Mouse (Mus musculus) forebrain, embryonic 14.5 days (tissue): ENCODE results near the gene Strn3. TPM values are rescaled to one million over a fixed set of nuclear protein-coding genes. Genes with fewer than 3 reads are reported as not detected.

ENCODE experiments used
- ATAC-seq: fragments of 200-750 bp; cut with Nextera tagmentation; 2 replicates; pipeline ENCODE4 v1.8.0; 2017; ENCODE audit warnings: mild to moderate bottlenecking, moderate library complexity
- DNase-seq: peaks from one replicate; pipeline ENCODE4 v3.0.0-alpha.2; 2015; ENCODE audit warnings: low spot score
- H3K27ac ChIP-seq: fragments of 300-500 bp; sonication (generic); 2 replicates; pipeline ENCODE4 v1.5.1; 2014; ENCODE audit warnings: low read depth, mild to moderate bottlenecking, control low read depth, low read length, moderate library complexity
- H3K27me3 ChIP-seq: fragments of 300-500 bp; sonication (generic); replicated peaks from 2 replicates; pipeline ENCODE4 v1.6.1; 2014; ENCODE audit warnings: low read length, control low read depth, mixed read lengths; ENCODE audit not compliant: control insufficient read depth, insufficient read depth
- H3K36me3 ChIP-seq: fragments of 300-500 bp; sonication (generic); 2 replicates; pipeline ENCODE4 v1.6.1; 2014; ENCODE audit warnings: low read length, control low read depth; ENCODE audit not compliant: control insufficient read depth, insufficient read depth
- H3K4me1 ChIP-seq: fragments of 300-500 bp; sonication (generic); 2 replicates; pipeline ENCODE4 v1.6.1; 2014; ENCODE audit warnings: antibody characterized with exemption, low read length, control low read depth; ENCODE audit not compliant: control insufficient read depth, insufficient read depth
- H3K4me2 ChIP-seq: fragments of 300-500 bp; sonication (generic); 2 replicates; pipeline ENCODE4 v1.6.1; 2014; ENCODE audit warnings: mild to moderate bottlenecking, control low read depth, low read length
- H3K4me3 ChIP-seq: fragments of 300-500 bp; sonication (generic); 2 replicates; pipeline ENCODE4 v1.5.1; 2014; ENCODE audit warnings: low read depth, low read length, control low read depth
- H3K9ac ChIP-seq: fragments of 300-500 bp; sonication (generic); 2 replicates; pipeline ENCODE4 v1.6.1; 2014; ENCODE audit warnings: mild to moderate bottlenecking, low read length, control low read depth, moderate library complexity
- H3K9me3 ChIP-seq: fragments of 300-500 bp; sonication (generic); replicated peaks from 2 replicates; pipeline ENCODE4 v1.6.1; 2016; ENCODE audit warnings: low read length, control low read depth, mixed read lengths; ENCODE audit not compliant: control insufficient read depth
- WGBS: fragments of 180-500 bp; shearing (Covaris S2); extraction: QIAGEN DNeasy Blood & Tissue Kit; methylation state at CpG from one replicate; pipeline ENCODE4 v1.1.7; 2014; 5-methylcytosine and 5-hydroxymethylcytosine counted together
- polyA plus RNA-seq: library from polyadenylated mRNA; unstranded; fragments of >200 nt; fragmentation: Nextera tagmentation; extraction: Ambion mirVana; gene quantifications from 2 replicates; pipeline ENCODE4 v1.2.1, GENCODE M21; 2014

The Strn3 gene
- polyA plus RNA-seq: 41.7 and 46.9 TPM in 2 replicates

GRCm38 (mm10) chr12:51691845-51692632 lies at the start of gene Strn3:
Gene Strn3 (minus strand): TSS chr12:51691897.
- Histone ChIP-seq H3K4me1 (peaks cover 8% of the 10 kb centered on the region), H3K36me3 (no peaks in the 10 kb centered on the region), H3K27ac (peak within 1 kb of the TSS; percentile 100), H3K9ac (peak within 1 kb of the TSS; percentile 100), H3K4me2 (peak within 1 kb of the TSS; percentile 72), H3K27me3 (no peaks in the 10 kb centered on the region), H3K9me3 (no peaks in the 10 kb centered on the region), H3K4me3 (peak within 1 kb of the TSS; percentile 91)
- ATAC-seq (peak; percentile 96), DNase-seq (peak; percentile 98)
- WGBS: under 1% methylated on average over 50 of the region's 56 CpGs

- Histone ChIP-seq H3K27ac (no peak overlapping the region), H3K9me3 (no peaks in the 10 kb centered on the region), H3K27me3 (no peaks in the 10 kb centered on the region), H3K4me1 (no peaks in the 10 kb centered on the region), H3K36me3 (0 out of 2 replicates have a peak, but pooled peaks cover 2% of the 10 kb centered on the region), H3K4me2 (no peak overlapping the region), H3K4me3 (no peak overlapping the region), H3K9ac (no peak overlapping the region)
- WGBS: 3% methylated on average over 1 of the region's 1 CpGs
- DNase-seq: peak; percentile 77
- ATAC-seq: peak; percentile 75
These were observed 45.1 kb upstream of the Strn3 start for GRCm38 (mm10) chr12:51736807-51737206.

GRCm38 (mm10) chr12:51736381-51736780 lies 44.7 kb upstream of the Strn3 start:
- no peaks in the 10 kb centered on the region for H3K36me3 ChIP-seq
- no peak overlapping the region for H3K4me3 ChIP-seq
- 42% methylated on average over 3 of the region's 3 CpGs for WGBS
- H3K4me1 ChIP-seq: no peaks in the 10 kb centered on the region
- H3K4me2 ChIP-seq: no peak overlapping the region
- 0 out of 2 replicates have a peak, but pooled peaks have one; percentile 9 for ATAC-seq
- H3K9me3 ChIP-seq: no peaks in the 10 kb centered on the region
- H3K9ac ChIP-seq: no peak overlapping the region
- no peak overlapping the region for H3K27ac ChIP-seq
- no peaks in the 10 kb centered on the region for H3K27me3 ChIP-seq
- DNase-seq: no peak

- no peaks in the 10 kb centered on the region for H3K9me3 ChIP-seq
- no peaks in the 10 kb centered on the region for H3K4me1 ChIP-seq
- H3K4me3 ChIP-seq: no peak overlapping the region
- H3K36me3 ChIP-seq: no peaks in the 10 kb centered on the region
- DNase-seq (no peak), ATAC-seq (peak; percentile 33; the same call in 1 of the 2 replicates)
- H3K4me2 ChIP-seq: no peak overlapping the region
- WGBS: 43% methylated on average over 7 of the region's 7 CpGs
- H3K27me3 ChIP-seq: no peaks in the 10 kb centered on the region
- H3K27ac ChIP-seq: no peak overlapping the region
- H3K9ac ChIP-seq: no peak overlapping the region
These were observed 44.2 kb upstream of the Strn3 start for GRCm38 (mm10) chr12:51735840-51736271.

GRCm38 (mm10) chr12:51734605-51735211 lies 43.0 kb upstream of the Strn3 start:
- ATAC-seq: no peak
- H3K4me2 ChIP-seq: no peak overlapping the region
- WGBS: 88% methylated on average over 14 of the region's 14 CpGs

GRCm38 (mm10) chr12:51729827-51730226 lies 38.1 kb upstream of the Strn3 start:
- Histone ChIP-seq H3K4me1 (no peaks in the 10 kb centered on the region), H3K36me3 (no peaks in the 10 kb centered on the region), H3K4me3 (no peak overlapping the region), H3K9me3 (no peaks in the 10 kb centered on the region), H3K9ac (no peak overlapping the region), H3K27ac (no peak overlapping the region), H3K4me2 (no peak overlapping the region), H3K27me3 (no peaks in the 10 kb centered on the region)
- ATAC-seq: no peak
- no peak for DNase-seq
- WGBS: 94% methylated on average over 9 of the region's 9 CpGs

More at GRCm38 (mm10) chr12:51734605-51735211, 43.0 kb upstream of the Strn3 start:
- H3K27ac ChIP-seq: no peak overlapping the region
- no peaks in the 10 kb centered on the region for H3K36me3 ChIP-seq
- H3K4me1 ChIP-seq: no peaks in the 10 kb centered on the region
- H3K4me3 ChIP-seq: no peak overlapping the region
- no peak for DNase-seq
- no peak overlapping the region for H3K9ac ChIP-seq
- no peaks in the 10 kb centered on the region for H3K27me3 ChIP-seq
- H3K9me3 ChIP-seq: no peaks in the 10 kb centered on the region

GRCm38 (mm10) chr12:51729058-51729457 lies 37.4 kb upstream of the Strn3 start:
- H3K4me1 ChIP-seq: no peaks in the 10 kb centered on the region
- H3K9me3 ChIP-seq: no peaks in the 10 kb centered on the region
- WGBS: 83% methylated on average over 11 of the region's 11 CpGs
- DNase-seq: no peak
- H3K9ac ChIP-seq: no peak overlapping the region
- no peaks in the 10 kb centered on the region for H3K36me3 ChIP-seq
- H3K27ac ChIP-seq: no peak overlapping the region
- ATAC-seq: no peak
- no peak overlapping the region for H3K4me2 ChIP-seq
- H3K4me3 ChIP-seq: no peak overlapping the region
- no peaks in the 10 kb centered on the region for H3K27me3 ChIP-seq

GRCm38 (mm10) chr12:51721836-51722235 lies 30.1 kb upstream of the Strn3 start:
- whole genome bisulfite sequencing: 96% methylated on average over 8 of the region's 8 CpGs
- ATAC-seq (no peak), DNase-seq (no peak)
- H3K9me3 ChIP-seq: no peaks in the 10 kb centered on the region
- no peaks in the 10 kb centered on the region for H3K27me3 ChIP-seq
- no peak overlapping the region for H3K9ac ChIP-seq
- peaks cover 11% of the 10 kb centered on the region; the same call in 1 of the 2 replicates for H3K36me3 ChIP-seq
- H3K4me2 ChIP-seq: no peak overlapping the region
- H3K27ac ChIP-seq: no peak overlapping the region
- no peak overlapping the region for H3K4me3 ChIP-seq
- no peaks in the 10 kb centered on the region for H3K4me1 ChIP-seq

- Histone ChIP-seq H3K27me3 (no peaks in the 10 kb centered on the region), H3K4me2 (no peak overlapping the region), H3K9ac (no peak overlapping the region), H3K36me3 (0 out of 2 replicates have a peak, but pooled peaks cover 7% of the 10 kb centered on the region), H3K9me3 (no peaks in the 10 kb centered on the region), H3K4me3 (no peak overlapping the region), H3K27ac (no peak overlapping the region), H3K4me1 (no peaks in the 10 kb centered on the region)
- no peak for ATAC-seq
- WGBS: 88% methylated on average over 6 of the region's 6 CpGs
- no peak for DNase-seq
These were observed 26.9 kb upstream of the Strn3 start for GRCm38 (mm10) chr12:51718617-51719016.
